Mouse (Mus musculus) lung, postnatal 0 days (tissue): ENCODE data around the gene Acsl1.

Source experiments
- CTCF ChIP-seq: IDR thresholded peaks from 2 replicates; pipeline ENCODE4 v1.5.1; 2016; ENCODE audit warnings: antibody characterized with exemption, mild to moderate bottlenecking
- EP300 ChIP-seq: IDR thresholded peaks from 2 replicates; pipeline ENCODE4 v1.6.1; 2016; ENCODE audit warnings: antibody characterized with exemption, mild to moderate bottlenecking, control low read depth

- TF ChIP-seq CTCF (no peak), EP300 (peak; percentile 42; the same call in 1 of the 2 replicates)
These were observed 97.1 kb downstream of the Acsl1 start for GRCm38 (mm10) chr8:46567946-46568345.
